Mouse (Mus musculus) lung, adult 18-20 months (tissue): Measurements from ENCODE around the gene Tcl1b1.
"Not testable (repeated sequence)": the region's sequence is repeated elsewhere in the genome, so short reads cannot be mapped to it uniquely, and the experiment has no call there.

ENCODE experiments used
- DNase-seq, 2 experiments: peaks; one replicate each; pipeline ENCODE4 v3.0.0; 2022; ENCODE audit warnings: mixed read lengths in 2 of 2

Gene Tcl1b1

DNA sequence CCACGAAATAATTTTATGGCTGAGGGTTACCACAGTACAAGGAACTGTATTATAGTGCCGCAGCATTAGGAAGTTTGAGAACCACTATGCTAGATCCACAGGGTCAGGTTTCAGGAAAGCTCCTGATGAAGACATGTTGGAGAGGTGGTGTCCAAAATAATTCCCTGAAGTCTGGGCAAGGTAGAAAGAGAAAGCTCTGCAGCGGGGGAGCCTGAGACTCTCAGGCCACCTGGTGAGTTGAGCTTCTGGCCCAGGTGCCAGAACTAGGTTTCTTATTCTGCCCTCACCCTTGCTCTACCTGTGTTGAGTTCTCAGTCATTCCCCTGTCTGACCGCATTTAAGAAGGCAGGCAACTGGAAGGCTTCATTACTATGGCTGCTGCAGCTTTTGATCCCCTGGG is at the start of gene Tcl1b1:
Gene Tcl1b1 (plus strand): TSS at position 301 of the 400 bp plus-strand sequence.
- DNase-seq: no peak

DNA sequence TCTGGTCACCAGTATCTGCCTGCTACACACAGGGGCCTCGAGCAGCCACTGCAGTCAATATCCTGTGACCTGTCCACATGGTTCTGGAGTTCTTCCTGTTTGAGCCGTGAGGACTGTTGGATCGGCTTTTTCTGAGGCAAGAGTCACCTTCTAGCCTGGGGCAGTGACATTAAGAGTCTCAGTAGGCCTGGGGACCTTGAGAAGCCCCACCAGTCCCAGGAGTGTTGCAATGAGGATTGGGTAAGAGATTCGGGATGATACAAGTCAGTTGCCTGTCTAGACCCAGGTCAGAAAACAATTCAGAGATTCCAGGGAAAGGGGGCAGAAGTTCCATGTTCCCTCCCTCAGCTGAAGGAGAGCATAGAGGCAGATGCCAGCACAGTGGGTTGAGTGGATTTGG is 49.7 kb upstream of the Tcl1b1 start:
- DNase-seq: no peak

DNA sequence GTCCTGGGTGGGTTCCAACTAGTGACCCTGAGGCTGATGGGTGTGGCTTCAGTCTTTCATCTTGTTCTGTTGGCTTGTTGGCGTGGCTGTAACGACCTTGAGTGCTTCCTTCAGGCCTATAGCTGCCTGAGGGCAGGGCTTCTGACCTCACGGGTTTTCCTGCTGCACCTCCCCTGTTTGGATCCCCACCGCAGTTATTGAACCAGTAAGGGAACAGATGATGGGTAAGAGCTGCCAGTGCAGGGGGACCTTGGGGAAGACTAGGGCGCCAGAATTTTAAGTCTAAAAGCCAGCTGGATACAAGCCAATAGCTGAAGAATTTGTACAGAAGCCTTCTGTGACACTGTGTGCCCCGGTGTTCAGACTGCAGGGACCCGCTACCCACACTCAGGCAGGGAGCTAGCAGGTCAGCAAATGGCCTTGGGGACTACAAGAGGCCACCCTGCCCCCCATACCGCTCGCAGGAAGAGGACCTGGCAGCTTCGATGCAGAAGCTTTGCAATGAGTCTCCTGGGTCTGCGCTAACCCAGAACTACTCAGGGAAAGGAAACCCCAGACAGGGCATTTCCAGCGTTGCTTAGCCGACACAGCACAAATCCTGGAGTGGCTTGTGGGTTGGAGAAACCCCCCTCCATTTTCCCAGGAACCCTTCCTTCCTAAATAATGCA is 47.0 kb upstream of the Tcl1b1 start:
- no peak for DNase-seq

DNA sequence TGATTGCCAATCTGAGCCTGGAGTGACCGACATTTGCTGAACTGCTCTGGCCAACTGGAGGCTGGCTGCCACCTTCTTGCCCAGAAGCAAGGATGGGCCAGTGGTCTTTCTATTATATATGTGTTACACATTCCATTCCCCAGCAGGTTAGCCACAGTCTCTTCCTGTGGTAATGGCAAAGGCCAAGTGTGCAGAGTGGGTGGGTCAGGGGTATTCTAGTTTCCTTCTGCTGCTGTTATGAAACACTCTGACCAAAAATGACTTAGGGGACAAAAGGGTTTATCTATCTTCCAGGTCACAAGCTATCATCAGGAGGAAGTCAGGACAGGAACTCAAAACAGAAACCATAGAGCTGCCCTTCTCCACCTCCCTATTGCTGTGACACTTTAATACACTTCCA is 42.8 kb upstream of the Tcl1b1 start:
- no peak for DNase-seq

DNA sequence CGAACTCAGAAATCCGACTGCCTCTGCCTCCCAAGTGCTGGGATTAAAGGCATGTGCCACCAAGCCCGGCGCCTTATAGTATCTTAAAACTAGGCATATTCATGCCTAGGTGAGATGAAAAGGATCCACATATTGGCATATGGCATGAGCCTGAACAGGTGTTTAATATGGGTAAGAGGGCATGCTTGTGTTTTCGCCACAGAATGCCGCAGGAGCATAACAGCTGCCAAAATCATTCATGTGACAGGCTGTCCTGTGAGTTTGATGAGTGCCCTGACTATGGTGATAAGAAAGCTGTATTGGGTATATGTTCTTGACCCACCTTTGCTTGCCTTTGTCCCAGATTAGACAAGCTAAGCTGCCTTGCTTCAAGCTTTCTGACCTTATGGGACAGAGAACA is 34.1 kb upstream of the Tcl1b1 start:
- DNase-seq: no peak

DNA sequence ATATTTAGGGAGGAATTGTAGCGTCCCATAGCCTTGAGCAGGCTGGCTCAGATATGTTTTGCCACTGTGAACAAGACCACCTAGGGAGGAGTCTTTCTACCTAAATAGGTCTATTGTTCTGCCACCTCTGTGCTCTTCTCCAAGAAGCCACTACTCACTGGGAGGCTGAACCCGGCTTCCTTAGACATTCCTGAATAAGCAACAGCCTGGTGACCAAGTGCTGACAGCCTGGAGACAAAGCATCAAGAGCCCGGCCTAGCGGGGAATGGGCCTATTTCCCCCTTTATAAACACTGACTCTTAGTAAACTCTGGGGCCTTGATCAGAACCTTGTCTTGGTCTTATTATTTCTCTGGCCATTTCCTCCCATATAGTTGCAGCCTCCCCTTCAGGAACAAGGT is 33.0 kb upstream of the Tcl1b1 start:
- DNase-seq: no peak

DNA sequence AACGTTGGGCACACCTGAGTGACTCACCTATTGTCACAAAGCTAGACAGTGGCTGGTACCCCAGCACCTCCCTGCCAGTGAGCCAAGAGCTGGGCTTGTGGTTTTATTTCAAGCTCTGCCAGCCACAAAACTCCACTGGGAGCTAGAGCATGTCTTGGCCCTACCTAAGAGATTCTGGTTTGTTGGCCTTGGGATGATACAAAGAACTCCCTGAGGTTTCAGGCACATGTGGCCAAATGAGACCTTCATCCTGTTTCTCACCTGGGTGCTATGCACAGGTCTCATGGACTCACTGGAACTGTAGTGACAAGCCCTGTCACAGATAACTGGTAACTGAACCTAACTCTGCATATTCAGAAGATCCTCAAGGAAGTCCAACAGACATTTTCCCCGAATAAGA is 31.9 kb upstream of the Tcl1b1 start:
- no peak for DNase-seq

DNA sequence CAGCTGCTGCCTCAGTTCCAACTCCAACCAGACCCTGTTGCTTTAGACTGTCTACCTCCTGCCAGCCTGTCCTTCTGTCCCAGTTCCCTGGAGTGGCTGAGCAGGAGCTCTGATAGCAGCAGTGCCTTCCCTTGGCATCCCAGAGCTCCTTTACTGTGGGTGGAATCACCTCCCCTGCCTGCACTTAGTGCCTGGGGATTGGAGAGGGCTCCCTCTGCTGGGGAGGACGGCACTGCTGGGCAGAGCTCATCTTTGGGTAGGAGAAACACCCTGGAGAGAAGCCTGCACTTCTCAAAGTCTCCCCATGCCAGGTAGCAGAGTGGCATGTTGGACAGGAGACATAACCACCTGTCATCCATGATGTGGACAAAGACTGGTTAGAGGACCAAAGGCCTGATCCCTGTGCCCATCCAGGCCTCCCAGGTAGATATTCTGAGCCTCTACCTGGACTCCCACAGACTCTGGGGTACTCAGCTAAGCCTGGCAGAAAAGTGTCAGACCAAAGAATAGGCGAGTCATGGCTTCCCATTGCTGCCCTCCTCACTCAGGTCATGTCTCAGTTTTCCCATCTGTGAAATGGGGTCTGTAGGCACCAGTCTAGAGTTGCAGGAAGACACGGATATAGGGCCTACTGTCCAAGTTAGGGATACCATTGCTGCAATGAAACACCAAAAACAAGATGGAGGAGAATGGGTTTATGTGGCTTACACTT is 29.8 kb upstream of the Tcl1b1 start:
- not testable (repeated sequence) for DNase-seq

DNA sequence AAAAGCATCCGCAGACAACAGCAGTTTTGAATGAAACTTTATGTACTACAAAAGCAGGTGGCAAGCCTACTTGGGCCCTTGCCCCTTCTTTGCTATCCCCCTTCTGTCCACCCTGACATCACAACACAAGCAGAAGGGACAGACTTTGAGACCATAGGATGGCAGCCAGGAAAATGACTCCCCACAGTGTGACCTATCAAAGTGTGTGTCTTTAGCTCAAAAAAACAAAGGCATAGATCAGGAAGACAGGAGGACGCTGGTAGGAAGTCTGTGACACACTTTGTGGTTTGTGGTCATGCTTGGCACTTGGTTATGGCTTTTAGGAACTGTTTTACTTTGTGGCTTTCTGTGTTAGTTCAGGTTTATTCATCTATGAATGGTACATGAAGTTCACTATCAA is 25.3 kb upstream of the Tcl1b1 start:
- DNase-seq: not testable (repeated sequence)

DNA sequence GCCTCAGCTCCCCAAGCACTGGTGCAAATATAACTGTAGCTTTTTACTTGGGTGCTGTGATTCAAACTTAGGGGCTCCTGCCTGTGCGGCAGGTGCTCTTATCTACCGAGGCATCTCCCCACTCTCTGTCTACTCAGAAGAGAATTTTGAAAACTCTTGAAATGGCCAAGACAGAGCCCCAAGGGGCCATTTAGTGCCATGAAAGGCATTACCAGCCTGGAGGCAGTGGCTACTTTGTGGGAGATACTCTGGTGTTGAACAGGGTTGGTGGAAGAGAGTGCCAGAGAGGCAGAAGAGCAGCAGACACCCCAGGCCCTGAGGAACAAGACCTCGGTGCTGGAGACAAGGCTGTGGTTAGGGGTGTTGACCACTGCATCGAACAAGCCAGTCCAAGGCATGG is 24.7 kb upstream of the Tcl1b1 start:
- DNase-seq: not testable (repeated sequence)

DNA sequence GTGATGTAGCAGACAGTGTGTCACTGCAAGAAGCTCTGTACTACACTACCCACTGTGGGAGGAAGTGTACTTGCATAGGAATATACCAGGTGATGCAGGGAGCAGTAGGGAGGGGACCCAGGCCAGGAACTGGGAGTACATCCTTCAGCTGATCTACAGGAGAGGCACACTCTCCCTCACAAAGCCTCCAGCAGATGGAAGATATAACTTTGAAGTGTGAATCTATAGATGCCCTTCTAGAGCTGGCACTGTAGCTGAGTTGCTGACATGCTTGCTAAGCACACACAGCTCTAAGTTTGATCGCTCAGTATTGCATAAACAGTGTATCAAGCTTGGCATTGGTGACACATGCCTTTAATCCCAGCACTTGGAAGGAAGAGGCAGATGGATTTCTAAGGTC is 21.8 kb upstream of the Tcl1b1 start:
- DNase-seq: not testable (repeated sequence)

DNA sequence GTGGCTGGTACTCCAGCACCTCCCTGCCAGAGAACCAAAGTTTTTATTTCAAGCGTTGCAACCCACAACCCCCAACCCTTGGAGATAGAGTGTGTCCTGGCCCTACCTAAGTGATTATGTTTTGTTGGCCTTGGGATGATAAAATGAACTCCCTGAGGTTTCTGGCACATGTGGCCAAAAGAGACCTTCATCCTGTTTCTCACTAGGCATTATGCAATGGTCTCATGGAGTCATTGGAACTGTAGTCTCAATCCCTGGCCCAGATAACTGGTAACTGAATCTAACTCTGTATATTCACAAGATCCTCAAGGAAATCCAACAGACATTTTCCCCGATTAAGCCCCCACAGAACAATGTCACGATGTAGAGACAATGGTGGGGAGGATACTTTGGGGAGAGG is 16.4 kb upstream of the Tcl1b1 start:
- DNase-seq: no peak

DNA sequence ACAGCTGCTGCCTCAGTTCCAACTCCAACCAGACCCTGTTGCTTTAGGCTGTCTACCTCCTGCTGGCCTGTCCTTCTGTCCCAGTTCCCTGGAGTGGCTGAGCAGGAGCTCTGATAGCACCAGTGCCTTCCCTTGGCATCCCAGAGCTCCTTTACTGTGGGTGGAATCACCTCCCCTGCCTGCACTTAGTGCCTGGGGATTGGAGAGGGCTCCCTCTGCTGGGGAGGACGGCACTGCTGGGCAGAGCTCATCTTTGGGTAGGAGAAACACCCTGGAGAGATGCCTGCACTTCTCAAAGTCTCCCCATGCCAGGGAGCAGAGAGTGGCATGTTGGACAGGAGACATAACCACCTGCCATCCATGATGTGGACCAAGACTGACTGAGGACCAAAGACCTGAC is 14.6 kb upstream of the Tcl1b1 start:
- DNase-seq: not testable (repeated sequence)

DNA sequence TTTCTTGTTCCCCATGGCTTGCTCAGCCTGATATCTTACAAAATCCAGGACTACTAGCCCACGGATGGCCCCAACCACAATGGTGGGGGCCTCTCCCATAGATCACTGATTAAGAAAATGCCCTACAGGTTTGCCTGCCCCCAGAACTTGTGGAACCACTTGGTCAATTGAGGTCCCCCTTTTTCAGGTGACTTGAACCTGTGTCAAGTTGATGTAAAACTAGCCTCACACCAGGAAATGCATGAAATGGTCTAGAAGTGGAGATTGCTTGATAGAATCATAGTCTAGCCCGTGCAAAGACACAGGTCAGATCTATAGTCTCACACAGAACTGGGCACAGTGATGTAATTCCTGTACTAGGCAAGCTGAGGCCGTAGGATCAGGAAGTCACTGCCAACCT is 13.8 kb upstream of the Tcl1b1 start, which contains the start of gene Tcl1b2:
Gene Tcl1b2 (plus strand): TSS at position 301 of the 400 bp plus-strand sequence.
- no peak for DNase-seq

DNA sequence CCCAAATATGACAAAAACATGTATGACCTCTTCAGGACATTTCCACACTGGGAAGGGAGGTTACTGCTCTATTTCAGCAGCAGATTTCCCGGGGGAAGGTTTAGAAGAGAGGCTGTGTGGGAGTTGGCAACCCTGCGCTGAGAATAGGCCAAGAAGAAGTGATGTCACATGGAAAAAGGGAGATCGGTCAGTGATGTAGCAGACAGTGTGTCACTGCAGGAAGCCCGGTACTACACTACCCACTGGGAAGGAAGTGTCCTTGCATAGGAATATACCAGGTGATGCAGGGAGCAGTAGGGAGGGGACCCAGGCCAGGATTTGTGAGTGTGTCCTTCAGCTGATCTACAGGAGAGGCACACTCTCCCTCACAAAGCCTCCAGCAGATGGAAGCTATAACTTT is 4.2 kb upstream of the Tcl1b1 start:
- DNase-seq: not testable (repeated sequence)

DNA sequence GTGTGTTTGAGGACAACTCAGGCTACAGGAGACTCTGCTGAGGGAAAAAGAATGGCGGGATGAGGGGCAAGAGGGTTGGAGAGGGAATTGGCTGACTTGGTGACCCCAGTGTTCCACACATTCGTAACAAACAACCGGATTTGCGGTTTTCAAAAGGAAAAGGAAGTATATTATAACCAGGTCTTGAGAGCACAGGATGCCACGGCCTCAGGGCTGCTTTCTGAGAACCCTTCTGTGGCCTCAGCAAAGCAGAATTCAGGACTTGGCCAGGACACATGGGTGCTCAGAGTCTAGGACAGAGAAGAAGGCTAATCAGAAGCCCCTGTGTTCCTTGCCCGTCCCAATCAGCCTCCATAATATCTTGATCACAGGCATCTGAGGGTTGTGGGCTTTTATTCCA is 648 bp upstream of the Tcl1b1 start:
- no peak for DNase-seq

DNA sequence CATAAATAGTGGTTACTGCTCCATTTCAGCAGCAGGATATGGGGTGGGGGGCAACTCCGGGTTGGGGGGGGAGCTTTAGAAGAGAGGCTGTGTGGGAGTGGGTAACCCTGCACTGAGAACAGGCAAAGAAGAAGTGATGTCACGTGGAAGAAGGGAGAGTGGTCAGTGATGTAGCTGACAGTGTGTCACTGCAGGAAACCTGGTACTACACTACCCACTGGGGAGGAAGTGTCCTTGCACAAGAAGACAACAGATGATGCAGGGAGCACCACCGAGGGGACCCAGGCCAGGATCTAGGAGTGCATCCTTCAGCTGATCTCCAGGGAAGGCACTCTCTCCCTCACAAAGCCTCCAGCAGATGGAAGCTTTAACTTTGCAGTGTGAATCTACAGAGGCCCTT is 7.2 kb downstream of the Tcl1b1 start:
- no peak for DNase-seq

DNA sequence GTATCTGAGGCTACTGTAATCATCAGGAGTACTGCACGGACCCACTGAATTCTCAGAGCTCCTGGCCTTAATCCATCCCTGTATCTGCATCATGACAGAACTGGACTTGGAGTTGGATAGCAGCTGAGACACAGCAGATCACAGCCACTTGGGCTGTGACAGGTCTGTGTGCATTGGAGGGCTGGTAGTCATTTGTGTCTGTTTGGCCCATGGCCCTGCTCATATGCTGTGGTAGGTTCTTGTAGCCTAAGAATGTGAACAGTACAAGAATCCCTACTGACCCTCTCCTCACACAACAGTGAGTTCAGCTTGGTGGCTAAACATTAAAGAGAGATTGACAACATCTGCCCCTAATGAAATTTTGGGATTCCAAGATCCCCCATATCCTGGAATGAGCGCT is 13.9 kb downstream of the Tcl1b1 start:
- no peak for DNase-seq

DNA sequence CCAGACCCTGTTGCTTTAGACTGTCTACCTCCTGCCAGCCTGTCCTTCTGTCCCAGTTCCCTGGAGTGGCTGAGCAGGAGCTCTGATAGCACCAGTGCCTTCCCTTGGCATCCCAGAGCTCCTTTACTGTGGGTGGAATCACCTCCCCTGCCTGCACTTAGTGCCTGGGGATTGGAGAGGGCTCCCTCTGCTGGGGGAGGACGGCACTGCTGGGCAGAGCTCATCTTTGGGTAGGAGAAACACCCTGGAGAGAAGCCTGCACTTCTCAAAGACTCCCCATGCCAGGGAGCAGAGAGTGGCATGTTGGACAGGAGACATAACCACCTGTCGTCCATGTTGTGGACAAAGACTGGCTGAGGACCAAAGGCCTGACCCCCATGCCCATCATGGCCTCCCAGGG is 14.8 kb downstream of the Tcl1b1 start:
- peak; percentile 26 to 28 for DNase-seq

DNA sequence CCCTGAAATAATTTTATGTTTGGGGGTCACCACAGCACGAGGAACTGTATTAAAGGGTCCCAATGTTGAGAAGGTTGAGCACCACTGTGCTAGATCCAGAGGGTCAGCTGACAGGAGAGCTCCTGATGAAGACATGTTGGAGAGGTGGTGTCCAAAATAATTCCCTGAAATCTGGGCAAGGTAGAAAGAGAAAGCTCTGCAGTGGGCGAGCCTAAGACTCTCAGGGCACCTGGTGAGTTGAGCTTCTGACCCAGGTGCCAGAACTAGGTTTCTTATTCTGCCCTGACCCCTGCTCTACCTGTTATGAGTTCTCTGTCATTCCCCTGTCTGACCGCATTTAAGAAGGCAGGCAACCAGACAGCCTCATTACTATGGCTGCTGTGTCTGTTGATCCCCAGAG is 16.6 kb downstream of the Tcl1b1 start, which contains the start of gene Tcl1b5:
Gene Tcl1b5 (plus strand): TSS at position 301 of the 400 bp plus-strand sequence.
- DNase-seq: not testable (repeated sequence)

DNA sequence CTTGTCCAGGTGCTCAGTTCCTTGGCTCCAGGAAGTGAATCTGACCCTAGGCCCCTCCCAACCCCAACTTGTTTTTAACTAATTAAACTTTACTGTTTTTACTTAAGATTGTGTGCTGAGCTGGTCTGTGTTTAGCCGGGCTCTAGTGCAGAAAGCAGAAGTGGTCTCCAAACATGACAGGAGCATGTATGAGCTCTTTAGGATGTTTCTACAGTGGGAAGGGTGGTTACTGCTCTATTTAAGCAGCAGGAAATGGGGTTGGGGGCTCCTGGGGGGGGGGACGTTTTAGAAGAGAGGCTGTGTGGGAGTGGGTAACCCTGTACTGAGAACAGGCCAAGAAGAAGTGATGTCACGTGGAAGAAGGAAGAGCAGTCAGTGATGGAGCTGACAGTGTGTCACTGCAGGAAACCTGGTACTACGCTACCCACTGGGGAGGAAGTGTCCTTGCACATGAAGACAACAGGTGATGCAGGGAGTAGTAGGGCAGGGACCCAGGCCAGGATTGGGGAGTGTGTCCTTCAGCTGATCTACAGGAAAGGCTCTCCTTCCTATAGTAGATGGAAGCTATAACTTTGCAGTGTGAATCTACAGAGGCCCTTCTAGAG is 21.7 kb downstream of the Tcl1b1 start:
- not testable (repeated sequence) for DNase-seq

DNA sequence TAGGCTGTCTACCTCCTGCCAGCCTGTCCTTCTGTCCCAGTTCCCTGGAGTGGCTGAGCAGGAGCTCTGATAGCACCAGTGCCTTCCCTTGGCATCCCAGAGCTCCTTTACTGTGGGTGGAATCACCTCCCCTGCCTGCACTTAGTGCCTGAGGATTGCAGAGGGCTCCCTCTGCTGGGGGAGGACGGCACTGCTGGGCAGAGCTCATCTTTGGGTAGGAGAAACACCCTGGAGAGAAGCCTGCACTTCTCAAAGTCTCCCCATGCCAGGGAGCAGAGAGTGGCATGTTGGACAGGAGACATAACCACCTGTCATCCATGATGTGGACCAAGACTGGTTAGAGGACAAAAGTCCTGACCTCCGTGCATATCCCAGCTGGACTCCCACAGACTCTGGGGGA is 29.5 kb downstream of the Tcl1b1 start:
- DNase-seq: not testable (repeated sequence)

DNA sequence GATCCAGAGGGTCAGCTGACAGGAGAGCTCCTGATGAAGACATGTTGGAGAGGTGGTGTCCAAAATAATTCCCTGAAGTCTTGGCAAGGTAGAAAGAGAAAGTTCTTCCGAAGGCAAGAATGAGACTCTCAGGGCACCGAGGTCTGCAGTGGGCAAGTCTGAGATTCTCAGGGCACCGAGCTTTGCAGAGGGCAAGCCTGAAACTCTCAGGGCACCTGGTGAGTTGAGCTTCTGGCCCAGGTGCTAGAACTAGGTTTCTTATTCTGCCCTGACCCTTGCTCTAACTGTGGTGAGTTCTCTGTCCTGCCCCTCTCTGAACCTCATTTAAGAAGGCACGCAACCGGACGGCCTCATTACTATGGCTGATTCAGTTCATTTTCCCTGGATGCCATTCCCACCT is 31.3 kb downstream of the Tcl1b1 start, which contains the start of gene Tcl1b3:
Gene Tcl1b3 (plus strand): TSS at position 301 of the 400 bp plus-strand sequence.
- DNase-seq: not testable (repeated sequence)
